Mouse (Mus musculus): ENCODE results near the gene Pdhx. TPM values are rescaled to one million over a fixed set of nuclear protein-coding genes. Genes with fewer than 3 reads are reported as not detected.
A peak's percentile ranks its signal among the peaks of the same experiment; 100 is the strongest.

Gene Pdhx
- 10 to 100 TPM; 49.7 to 58.1 (median 54.4) TPM for total RNA-seq (2022)

DNA sequence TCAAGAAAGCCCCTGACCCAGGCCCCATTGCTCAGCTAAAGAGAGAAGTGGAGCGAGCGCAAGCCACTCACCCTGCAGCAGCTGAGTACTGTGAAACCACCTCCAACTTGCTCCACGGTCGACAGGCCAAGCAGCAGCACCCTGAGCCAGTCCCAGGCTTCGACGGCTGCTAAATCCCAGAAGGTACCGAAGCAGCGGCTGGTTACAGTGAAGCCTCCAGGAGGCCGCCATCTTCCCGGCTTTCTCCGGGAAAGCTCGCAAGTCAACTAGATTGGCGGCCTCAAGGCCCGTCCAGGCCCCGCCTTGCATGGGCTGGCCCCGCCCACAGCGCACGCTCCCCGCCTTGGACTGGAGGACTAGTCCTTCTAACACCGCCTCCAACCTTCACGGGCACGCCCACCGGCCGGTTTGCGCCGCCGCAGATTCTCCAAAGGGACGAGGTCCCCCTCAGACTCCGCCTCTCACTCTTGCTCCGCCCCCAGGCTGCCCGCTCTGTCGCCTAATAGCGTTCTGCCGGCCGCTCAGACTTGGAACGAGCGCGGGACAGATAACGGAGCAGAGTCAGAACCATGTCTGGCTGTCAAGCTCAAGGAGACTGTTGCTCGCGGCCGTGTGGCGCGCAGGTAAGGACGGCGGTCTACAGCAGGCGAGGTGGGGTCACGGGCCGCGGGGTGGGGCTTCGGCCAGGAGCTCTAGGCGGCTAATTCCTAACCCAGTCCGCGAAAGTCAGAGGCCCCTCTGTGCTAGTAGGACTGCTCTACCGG is at the start of gene Pdhx, which contains the start of gene Apip:
Pdhx (minus strand) TSS at position 295 of the 764 bp plus-strand sequence.
Apip (plus strand) TSS at position 457 of the 764 bp plus-strand sequence.
- DNase-seq (ENCODE audit: low spot score in 2 of 2), result peak; percentile 99 to 100

DNA sequence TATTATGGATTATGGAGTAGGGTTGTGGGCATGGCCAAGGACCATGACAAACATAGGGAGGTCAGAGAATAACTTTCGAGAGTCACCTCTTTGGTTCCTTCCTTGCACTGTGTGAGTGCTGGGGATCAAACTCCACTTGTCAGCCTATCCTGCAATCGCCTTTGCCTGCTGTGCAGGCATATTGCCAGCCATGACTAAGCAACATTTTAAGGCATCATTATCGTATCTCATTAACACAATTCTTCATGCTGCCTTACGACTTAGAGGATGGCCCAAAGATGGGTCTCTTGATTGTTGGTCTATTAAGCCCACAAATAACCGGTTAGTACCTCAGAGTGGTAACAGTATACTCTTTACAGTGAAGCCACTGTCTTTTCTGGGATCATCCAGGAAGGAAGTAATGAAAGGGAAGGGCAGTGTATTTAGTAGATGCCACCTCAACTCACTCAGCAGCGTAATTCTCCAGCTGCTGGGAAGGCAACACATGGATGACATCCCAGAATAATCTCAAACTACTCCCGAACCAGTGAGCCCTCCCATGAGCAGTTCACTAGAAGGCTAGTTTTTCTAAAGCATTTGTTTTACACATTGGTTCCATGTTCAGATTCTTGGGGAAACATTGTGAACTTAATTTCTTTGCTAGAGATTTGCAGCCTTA is 46.0 kb upstream of the Pdhx start:
- no peak for DNase-seq (ENCODE audit: low spot score in 2 of 2)

GRCm38 (mm10) chr2:103118324-103119196 is 45.2 kb upstream of the Pdhx start:
- no peak for DNase-seq (ENCODE audit: low spot score in 2 of 2)

DNA sequence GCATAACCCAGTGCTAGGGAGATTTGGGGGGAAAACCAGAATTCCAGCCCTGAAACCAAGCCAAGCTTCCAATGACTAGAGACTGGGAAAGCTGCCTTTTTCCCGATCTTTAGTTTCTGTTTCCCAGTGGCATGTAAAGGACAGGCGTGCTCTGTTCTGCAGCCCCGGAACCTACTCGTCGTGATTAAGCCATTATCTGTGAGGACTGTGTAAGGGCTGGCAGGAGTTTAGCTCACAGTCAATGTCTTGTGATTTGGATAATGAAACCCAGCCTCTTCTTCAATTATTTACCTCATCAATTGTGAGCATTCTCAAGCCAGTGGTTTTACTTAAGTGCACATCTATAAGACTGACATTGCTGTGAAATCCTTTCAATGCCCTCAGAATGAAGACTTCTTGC is 43.9 kb upstream of the Pdhx start:
- no peak for DNase-seq (ENCODE audit: low spot score in 2 of 2)

DNA sequence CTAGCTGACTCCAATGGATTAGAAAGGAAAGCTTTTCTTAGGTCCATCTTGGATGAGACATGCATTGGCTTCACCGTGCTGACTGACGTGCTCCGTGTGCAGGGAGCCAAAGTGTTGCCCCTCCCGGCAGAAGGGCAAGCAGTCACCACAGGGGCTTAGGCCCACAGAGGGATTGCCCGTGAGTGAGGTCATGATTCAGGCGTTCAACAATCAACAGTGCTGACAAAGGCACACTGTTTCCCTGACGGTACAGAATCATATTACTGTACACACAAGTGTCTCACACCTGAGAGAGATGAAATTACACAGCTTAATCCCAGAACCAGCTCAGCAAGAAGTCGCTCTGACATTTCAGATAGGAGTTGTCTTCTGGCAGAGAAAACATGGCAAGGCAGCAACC is 38.4 kb upstream of the Pdhx start:
- no peak for DNase-seq (ENCODE audit: low spot score in 2 of 2)

DNA sequence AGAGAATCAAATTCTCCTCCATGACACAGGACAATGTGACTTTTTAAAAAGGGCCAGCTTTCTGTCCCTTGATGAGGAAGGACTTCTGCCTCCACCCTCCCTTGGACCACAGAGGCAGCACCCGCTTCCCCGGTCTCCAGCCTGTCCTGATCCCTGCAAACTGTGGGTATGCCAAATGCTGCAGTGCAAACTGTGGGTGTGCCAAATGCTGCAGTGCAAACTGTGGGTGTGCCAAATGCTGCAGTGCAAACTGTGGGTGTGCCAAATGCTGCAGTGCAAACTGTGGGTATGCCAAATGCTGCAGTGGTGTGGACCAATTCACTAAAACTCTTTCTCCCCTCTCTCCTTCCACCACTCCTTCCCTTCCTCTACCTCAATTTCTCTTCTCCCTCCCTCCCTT is 32.9 kb upstream of the Pdhx start:
- DNase-seq (ENCODE audit: low spot score in 2 of 2), result no peak

DNA sequence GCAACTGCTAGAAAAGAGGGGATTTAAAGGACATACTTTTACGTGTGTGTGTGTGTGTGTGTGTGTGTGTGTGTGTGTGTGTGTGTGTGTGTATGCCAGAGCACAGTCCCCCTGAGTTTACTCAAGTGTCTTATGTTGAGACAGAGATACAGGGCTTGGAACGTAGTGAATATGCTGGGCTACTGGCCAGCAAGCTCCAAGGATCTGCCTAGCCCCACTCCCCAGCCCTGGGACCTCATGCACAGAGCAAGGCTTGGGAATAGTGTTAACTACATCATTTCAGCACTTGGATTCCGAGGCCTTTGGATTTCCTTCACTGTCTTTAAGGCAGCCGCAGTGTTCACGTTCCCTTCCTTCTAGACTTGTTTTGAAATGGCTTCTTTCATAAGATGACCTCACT is 29.3 kb upstream of the Pdhx start:
- no peak for DNase-seq (ENCODE audit: low spot score in 2 of 2)

DNA sequence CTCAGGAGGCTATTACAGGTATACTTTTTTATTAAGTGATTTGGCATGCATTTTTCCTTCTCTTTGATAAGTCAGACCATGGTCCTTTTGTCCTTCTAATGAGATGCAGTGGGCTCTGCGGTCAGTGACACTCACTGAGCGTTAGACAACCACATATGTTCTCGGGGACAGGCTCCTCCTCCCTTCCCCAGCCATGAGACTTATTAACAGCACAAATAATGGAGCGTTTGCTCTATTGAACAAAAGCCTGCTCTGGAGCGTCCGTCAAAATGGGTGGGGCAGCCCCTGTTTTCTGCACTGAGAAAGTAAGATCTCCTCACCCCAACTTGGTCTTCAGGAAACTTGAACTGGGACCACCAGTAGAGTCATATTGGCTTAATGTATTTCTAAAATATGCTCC is 16.2 kb upstream of the Pdhx start:
- no peak for DNase-seq (ENCODE audit: low spot score in 2 of 2)

GRCm38 (mm10) chr2:103088099-103088498 is 14.8 kb upstream of the Pdhx start:
- DNase-seq (ENCODE audit: low spot score in 2 of 2), result no peak

DNA sequence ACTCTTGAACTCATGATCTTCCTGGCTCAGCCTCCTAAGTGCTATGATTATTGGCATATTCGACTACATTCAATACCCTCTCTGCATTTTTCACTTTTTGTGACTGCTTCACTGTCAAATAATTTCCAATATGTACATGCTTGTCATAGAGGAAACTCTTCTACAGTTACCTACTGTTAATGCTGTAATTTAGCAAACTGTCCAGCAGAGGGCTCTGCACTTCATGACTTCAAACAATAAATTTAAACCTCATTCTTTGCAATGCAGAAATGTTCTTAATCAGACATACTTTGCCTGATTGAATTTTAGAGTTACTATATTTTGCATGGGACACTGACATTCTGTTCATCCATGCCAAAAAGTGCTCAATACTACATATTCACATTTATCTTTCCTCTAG is 13.1 kb upstream of the Pdhx start:
- DNase-seq (ENCODE audit: low spot score in 2 of 2), result no peak

GRCm38 (mm10) chr2:103085633-103086032 is 12.3 kb upstream of the Pdhx start:
- DNase-seq (ENCODE audit: low spot score in 2 of 2), result no peak

- peak in 1 of 2 experiments; percentile 25 for DNase-seq (ENCODE audit: low spot score in 2 of 2)
Observed at GRCm38 (mm10) chr2:103084451-103084850, 11.1 kb upstream of the Pdhx start.

- DNase-seq (ENCODE audit: low spot score in 2 of 2), result no peak
Observed at GRCm38 (mm10) chr2:103082853-103083252, 9.5 kb upstream of the Pdhx start.

DNA sequence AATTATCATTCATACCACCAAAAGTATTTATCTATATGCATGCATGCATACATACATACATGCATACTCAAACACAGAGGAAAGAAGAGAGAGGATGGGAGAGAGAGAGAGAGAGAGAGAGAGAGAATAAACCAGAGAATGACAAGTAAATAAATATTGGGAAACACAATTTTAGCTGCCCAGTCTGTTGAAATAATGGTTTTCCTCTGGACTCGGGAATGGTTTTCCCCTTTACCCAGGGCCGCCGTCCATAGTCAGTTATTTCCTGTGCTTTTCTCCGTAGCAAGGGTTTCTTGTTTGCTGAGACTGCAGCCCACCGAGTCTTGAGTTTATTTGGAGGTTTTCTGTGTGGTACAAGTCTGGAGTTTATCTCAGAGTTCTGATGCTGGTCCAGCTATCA is 8.4 kb upstream of the Pdhx start:
- no peak for DNase-seq (ENCODE audit: low spot score in 2 of 2)

DNA sequence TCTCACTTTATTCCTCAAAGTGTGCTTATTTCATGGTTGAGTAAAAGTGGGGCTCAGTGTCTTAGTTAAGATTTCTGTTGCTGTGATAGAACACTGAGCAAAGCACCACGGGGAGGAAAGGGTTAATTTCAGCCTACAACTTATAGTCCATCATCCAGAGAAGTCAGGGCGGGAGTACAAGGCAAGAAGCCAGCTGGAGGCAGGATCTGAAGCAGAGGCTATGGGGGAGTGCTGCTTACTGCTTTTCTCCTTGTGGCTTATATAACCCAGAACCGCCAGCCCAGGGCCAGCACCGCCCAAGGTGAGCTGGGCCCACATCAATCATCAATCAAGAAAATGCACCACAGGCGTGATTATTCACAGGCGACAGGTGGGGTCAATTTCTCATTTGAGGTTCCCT is 7.8 kb upstream of the Pdhx start:
- DNase-seq (ENCODE audit: low spot score in 2 of 2), result no peak

DNA sequence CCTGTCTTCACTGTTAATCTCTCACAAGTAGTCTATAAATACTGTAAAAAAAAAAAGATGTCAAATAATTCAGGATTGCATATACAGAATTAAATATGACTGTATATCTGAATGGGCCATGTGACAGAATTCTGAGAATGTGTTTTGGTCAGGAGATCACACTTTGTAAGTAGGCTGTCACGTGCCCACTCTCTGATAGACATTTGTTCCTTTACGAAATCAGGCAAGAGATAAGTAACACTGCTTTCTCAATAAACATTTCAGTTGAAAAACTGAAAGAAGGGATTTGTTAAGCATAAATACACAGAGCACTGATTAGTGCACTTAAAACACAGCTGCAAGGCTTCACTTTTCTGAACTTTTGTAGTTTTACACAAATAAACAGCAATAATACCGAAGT is 2.7 kb downstream of the Pdhx start:
- no peak for DNase-seq (ENCODE audit: low spot score in 2 of 2)

DNA sequence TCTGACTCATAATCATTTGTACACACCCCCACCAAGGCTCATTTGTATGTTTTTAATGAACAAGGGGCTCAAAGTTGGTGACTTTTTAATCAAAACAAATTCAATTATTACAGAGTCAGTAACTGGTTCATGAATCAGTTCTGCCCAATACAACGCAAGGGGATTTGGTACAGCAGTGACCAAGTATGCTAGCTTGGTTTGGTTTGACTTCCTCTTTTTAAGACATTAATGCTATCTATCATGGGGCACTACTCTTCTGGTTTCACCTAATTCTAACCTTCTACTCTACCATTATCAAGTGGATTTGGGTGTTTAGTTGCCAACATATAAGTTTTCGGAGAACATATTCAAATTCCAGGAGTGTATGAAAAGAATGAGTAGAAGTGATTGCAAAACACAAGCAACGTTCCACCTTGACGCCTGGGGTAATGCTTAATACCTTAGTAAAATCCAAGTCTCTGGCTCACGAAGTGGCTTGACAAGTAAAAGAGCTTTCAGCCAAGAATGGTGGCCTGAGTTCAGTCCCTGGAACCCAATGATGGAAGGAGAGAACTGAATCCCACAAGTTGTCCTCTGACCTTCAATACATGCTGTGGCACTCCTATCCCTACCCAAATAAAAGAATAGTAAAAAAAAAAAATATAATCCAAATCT is 3.4 kb downstream of the Pdhx start:
- no peak for DNase-seq (ENCODE audit: low spot score in 2 of 2)

GRCm38 (mm10) chr2:103068602-103069001 is 4.7 kb downstream of the Pdhx start:
- no peak for DNase-seq (ENCODE audit: low spot score in 2 of 2)

DNA sequence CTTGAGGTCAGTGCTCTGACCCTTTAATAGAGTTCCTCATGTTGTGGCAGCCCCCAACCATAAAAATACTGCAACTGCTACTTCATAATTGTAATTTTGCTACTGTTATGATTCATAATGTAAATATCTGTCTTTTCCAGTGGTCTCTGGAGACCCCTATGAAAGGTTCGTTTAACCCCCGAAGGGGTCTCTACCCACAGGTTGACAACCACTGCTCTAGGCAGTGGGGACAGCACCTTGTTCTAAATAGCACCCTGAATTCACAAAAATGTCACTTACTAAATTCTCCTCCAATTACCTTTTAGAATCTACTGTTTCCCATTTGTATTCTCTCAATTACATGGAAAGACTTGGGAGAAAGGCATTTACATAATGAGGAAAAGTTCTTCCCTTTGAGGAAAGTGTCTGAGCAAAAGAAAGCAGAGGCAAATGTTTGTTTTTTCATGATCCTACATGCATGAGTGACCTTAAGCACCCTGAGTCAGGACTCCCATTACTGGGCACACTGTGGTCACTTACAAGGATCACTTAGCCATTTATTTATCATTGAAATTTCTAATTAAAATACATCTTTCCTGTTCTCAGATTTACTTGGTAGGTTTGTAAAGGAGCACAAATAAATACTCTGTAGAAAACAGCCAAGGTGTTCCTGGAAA is 5.6 kb downstream of the Pdhx start:
- DNase-seq (ENCODE audit: low spot score in 2 of 2), result no peak

DNA sequence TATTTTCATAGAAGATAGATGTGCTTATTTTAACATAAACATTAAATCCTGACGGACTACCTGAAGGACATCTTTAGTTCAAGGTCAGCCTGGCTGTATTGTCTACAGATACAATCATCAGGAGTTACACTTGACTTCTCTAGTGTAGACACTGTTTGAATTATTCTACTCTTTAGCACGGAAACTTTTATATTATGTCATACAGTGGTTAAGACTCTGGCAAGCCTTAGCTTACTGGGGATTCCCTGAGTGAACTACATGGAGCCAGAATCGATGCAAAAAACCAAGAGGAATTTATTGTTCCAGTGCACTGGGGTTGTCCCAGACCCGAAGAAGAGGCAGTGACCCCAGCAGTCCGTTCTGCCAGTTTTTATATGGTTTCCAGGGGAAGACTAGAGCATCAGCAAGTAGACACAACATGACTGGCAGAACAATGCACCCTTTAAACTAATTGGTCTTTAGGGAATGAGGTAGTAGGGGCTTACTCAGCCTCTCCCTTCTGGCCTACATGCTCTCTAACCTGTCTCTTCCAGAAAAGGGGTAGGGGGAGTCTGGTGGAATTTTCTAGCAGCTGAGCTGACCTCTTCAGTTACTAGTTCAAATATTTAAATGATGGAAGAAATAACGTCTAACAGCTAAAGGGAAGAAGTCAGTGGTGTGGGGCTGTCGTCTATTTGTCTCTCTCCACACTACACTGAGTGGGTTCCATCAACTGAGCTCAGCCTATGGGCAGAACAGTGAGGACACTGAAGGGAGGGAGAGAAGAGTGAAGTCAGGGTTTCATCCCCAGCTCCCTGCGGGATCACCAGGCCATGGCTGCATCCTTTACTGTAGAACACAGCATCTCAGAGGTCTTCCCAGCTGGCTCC is 6.4 kb downstream of the Pdhx start:
- no peak for DNase-seq (ENCODE audit: low spot score in 2 of 2)
